Mouse (Mus musculus): ENCODE results near the gene Iqca. TPM values are rescaled to one million over a fixed set of nuclear protein-coding genes. Genes with fewer than 3 reads are reported as not detected.

The Iqca gene
- polyA plus RNA-seq, 1 experiment from 2014 or later: not detected

GRCm38 (mm10) chr1:90177565-90177964 is 24.4 kb upstream of the Iqca start:
- Histone ChIP-seq H3K36me3 (no peaks in the 10 kb centered on the region), H3K9me3 (no peaks in the 10 kb centered on the region), H3K4me1 (replicated peaks) (peaks cover 15% of the 10 kb centered on the region), H3K27ac (replicated peaks) (no peak overlapping the region), H3K4me3 (no peak overlapping the region), H3K27me3 (no peaks in the 10 kb centered on the region), H3K4me2 (no peak overlapping the region), H3K9ac (no peak overlapping the region)
- no peak for ATAC-seq (ENCODE audit: low read depth)

GRCm38 (mm10) chr1:90176223-90176622 is 23.0 kb upstream of the Iqca start:
- peaks cover 15% of the 10 kb centered on the region for H3K4me1 ChIP-seq (replicated peaks)
- H3K9me3 ChIP-seq: no peaks in the 10 kb centered on the region
- no peak overlapping the region for H3K9ac ChIP-seq
- H3K27ac ChIP-seq (replicated peaks): no peak overlapping the region
- H3K27me3 ChIP-seq: no peaks in the 10 kb centered on the region
- no peak for ATAC-seq (ENCODE audit: low read depth)
- H3K4me3 ChIP-seq: no peak overlapping the region
- no peaks in the 10 kb centered on the region for H3K36me3 ChIP-seq
- 73% methylated on average over 7 of the region's 7 CpGs for WGBS
- H3K4me2 ChIP-seq: no peak overlapping the region

GRCm38 (mm10) chr1:90174338-90174737 is 21.1 kb upstream of the Iqca start:
- no peaks in the 10 kb centered on the region for H3K36me3 ChIP-seq
- H3K4me3 ChIP-seq: no peak overlapping the region
- no peak overlapping the region for H3K4me2 ChIP-seq
- H3K9me3 ChIP-seq: no peaks in the 10 kb centered on the region
- WGBS: 46% methylated on average over 8 of the region's 8 CpGs
- ATAC-seq (ENCODE audit: low read depth): no peak
- no peaks in the 10 kb centered on the region for H3K27me3 ChIP-seq
- H3K27ac ChIP-seq (replicated peaks): no peak overlapping the region
- H3K4me1 ChIP-seq (replicated peaks): peaks cover 18% of the 10 kb centered on the region
- H3K9ac ChIP-seq: no peak overlapping the region

GRCm38 (mm10) chr1:90164319-90164718 is 11.1 kb upstream of the Iqca start:
- Histone ChIP-seq H3K36me3 (no peaks in the 10 kb centered on the region), H3K27me3 (no peaks in the 10 kb centered on the region), H3K9me3 (no peaks in the 10 kb centered on the region), H3K4me1 (replicated peaks) (peaks cover 21% of the 10 kb centered on the region), H3K4me3 (no peak overlapping the region), H3K9ac (no peak overlapping the region), H3K27ac (replicated peaks) (peak overlapping the region; percentile 38; the same call in 1 of the 2 replicates), H3K4me2 (no peak overlapping the region)
- 30% methylated on average over 3 of the region's 3 CpGs for WGBS
- ATAC-seq (ENCODE audit: low read depth): peak; percentile 42; the same call in 1 of the 2 replicates

- H3K4me1 ChIP-seq (replicated peaks): peaks cover 19% of the 10 kb centered on the region
- H3K4me3 ChIP-seq: no peak overlapping the region
- no peak for ATAC-seq (ENCODE audit: low read depth)
- H3K27me3 ChIP-seq: no peaks in the 10 kb centered on the region
- no peak overlapping the region for H3K9ac ChIP-seq
- peak overlapping the region; percentile 30; the same call in 1 of the 2 replicates for H3K27ac ChIP-seq (replicated peaks)
- no peaks in the 10 kb centered on the region for H3K9me3 ChIP-seq
- no peak overlapping the region for H3K4me2 ChIP-seq
- H3K36me3 ChIP-seq: no peaks in the 10 kb centered on the region
- 61% methylated on average over 7 of the region's 7 CpGs for WGBS
Observed at GRCm38 (mm10) chr1:90163161-90163560, 10.0 kb upstream of the Iqca start.

- no peak overlapping the region; the same call in 1 of the 2 replicates for H3K27ac ChIP-seq (replicated peaks)
- H3K4me1 ChIP-seq (replicated peaks): peaks cover 19% of the 10 kb centered on the region
- no peak overlapping the region for H3K4me3 ChIP-seq
- no peak for ATAC-seq (ENCODE audit: low read depth)
- no peaks in the 10 kb centered on the region for H3K36me3 ChIP-seq
- H3K4me2 ChIP-seq: no peak overlapping the region
- H3K9me3 ChIP-seq: no peaks in the 10 kb centered on the region
- no peak overlapping the region for H3K9ac ChIP-seq
- no peaks in the 10 kb centered on the region for H3K27me3 ChIP-seq
- 16% methylated on average over 13 of the region's 13 CpGs for WGBS
Observed at GRCm38 (mm10) chr1:90162379-90162857, 9.2 kb upstream of the Iqca start.

- Histone ChIP-seq H3K9ac (no peak overlapping the region), H3K27me3 (no peaks in the 10 kb centered on the region), H3K4me2 (no peak overlapping the region), H3K4me3 (no peak overlapping the region), H3K9me3 (no peaks in the 10 kb centered on the region), H3K4me1 (replicated peaks) (peaks cover 19% of the 10 kb centered on the region), H3K36me3 (no peaks in the 10 kb centered on the region), H3K27ac (replicated peaks) (no peak overlapping the region)
- 78% methylated on average over 6 of the region's 6 CpGs for WGBS
- ATAC-seq (ENCODE audit: low read depth): no peak
Observed at GRCm38 (mm10) chr1:90161623-90162022, 8.4 kb upstream of the Iqca start.

- ATAC-seq (ENCODE audit: low read depth): no peak
- Histone ChIP-seq H3K4me1 (replicated peaks) (peaks cover 19% of the 10 kb centered on the region), H3K4me3 (no peak overlapping the region), H3K9me3 (no peaks in the 10 kb centered on the region), H3K36me3 (no peaks in the 10 kb centered on the region), H3K27ac (replicated peaks) (no peak overlapping the region), H3K9ac (no peak overlapping the region), H3K27me3 (peaks cover 7% of the 10 kb centered on the region; the same call in 1 of the 2 replicates), H3K4me2 (no peak overlapping the region)
- WGBS: 46% methylated on average over 13 of the region's 13 CpGs
Observed at GRCm38 (mm10) chr1:90159927-90160326, 6.7 kb upstream of the Iqca start.

- H3K36me3 ChIP-seq: no peaks in the 10 kb centered on the region
- H3K4me3 ChIP-seq: no peak overlapping the region
- H3K4me1 ChIP-seq (replicated peaks): peaks cover 21% of the 10 kb centered on the region
- H3K27me3 ChIP-seq: peaks cover 7% of the 10 kb centered on the region; the same call in 1 of the 2 replicates
- no peaks in the 10 kb centered on the region for H3K9me3 ChIP-seq
- 60% methylated on average over 7 of the region's 7 CpGs for WGBS
- H3K9ac ChIP-seq: no peak overlapping the region
- ATAC-seq (ENCODE audit: low read depth): no peak
- no peak overlapping the region for H3K4me2 ChIP-seq
- no peak overlapping the region for H3K27ac ChIP-seq (replicated peaks)
Observed at GRCm38 (mm10) chr1:90156589-90156988, 3.4 kb upstream of the Iqca start.

- no peaks in the 10 kb centered on the region for H3K36me3 ChIP-seq
- H3K9ac ChIP-seq: no peak overlapping the region
- H3K4me3 ChIP-seq: 0 out of 2 replicates have a peak overlapping the region, but pooled peaks have one; percentile 20
- ATAC-seq (ENCODE audit: low read depth): peak; percentile 24; the same call in 1 of the 2 replicates
- H3K4me1 ChIP-seq (replicated peaks): peaks cover 21% of the 10 kb centered on the region
- peak overlapping the region; percentile 43 for H3K4me2 ChIP-seq
- 8% methylated on average over 6 of the region's 6 CpGs for WGBS
- peaks cover 6% of the 10 kb centered on the region; the same call in 1 of the 2 replicates for H3K9me3 ChIP-seq
- peak overlapping the region; percentile 19; the same call in 1 of the 2 replicates for H3K27ac ChIP-seq (replicated peaks)
- H3K27me3 ChIP-seq: peaks cover 7% of the 10 kb centered on the region; the same call in 1 of the 2 replicates
Observed at GRCm38 (mm10) chr1:90153787-90154186, 586 bp upstream of the Iqca start.

GRCm38 (mm10) chr1:90139729-90140128 is 13.5 kb downstream of the Iqca start:
- peaks cover 13% of the 10 kb centered on the region for H3K4me1 ChIP-seq (replicated peaks)
- no peaks in the 10 kb centered on the region for H3K27me3 ChIP-seq
- no peak overlapping the region for H3K4me2 ChIP-seq
- WGBS: 82% methylated on average over 8 of the region's 8 CpGs
- H3K9ac ChIP-seq: no peak overlapping the region
- H3K27ac ChIP-seq (replicated peaks): no peak overlapping the region
- H3K36me3 ChIP-seq: no peaks in the 10 kb centered on the region
- H3K9me3 ChIP-seq: no peaks in the 10 kb centered on the region
- no peak overlapping the region for H3K4me3 ChIP-seq
- no peak for ATAC-seq (ENCODE audit: low read depth)

- Histone ChIP-seq H3K9me3 (no peaks in the 10 kb centered on the region), H3K27ac (replicated peaks) (peak overlapping the region; percentile 84), H3K4me2 (peak overlapping the region; percentile 20), H3K27me3 (no peaks in the 10 kb centered on the region), H3K9ac (no peak overlapping the region), H3K36me3 (no peaks in the 10 kb centered on the region), H3K4me3 (no peak overlapping the region), H3K4me1 (replicated peaks) (peaks cover 46% of the 10 kb centered on the region)
- WGBS: 27% methylated on average over 11 of the region's 11 CpGs
- ATAC-seq (ENCODE audit: low read depth): peak; percentile 81
Observed at GRCm38 (mm10) chr1:90132402-90132801, 20.8 kb downstream of the Iqca start.

GRCm38 (mm10) chr1:90131982-90132381 is 21.2 kb downstream of the Iqca start:
- no peaks in the 10 kb centered on the region for H3K27me3 ChIP-seq
- peaks cover 46% of the 10 kb centered on the region for H3K4me1 ChIP-seq (replicated peaks)
- H3K9me3 ChIP-seq: no peaks in the 10 kb centered on the region
- H3K27ac ChIP-seq (replicated peaks): peak overlapping the region; percentile 84
- peak; percentile 64 for ATAC-seq (ENCODE audit: low read depth)
- no peaks in the 10 kb centered on the region for H3K36me3 ChIP-seq
- no peak overlapping the region for H3K9ac ChIP-seq
- no peak overlapping the region for H3K4me3 ChIP-seq
- 47% methylated on average over 7 of the region's 7 CpGs for WGBS
- peak overlapping the region; percentile 20; the same call in 1 of the 2 replicates for H3K4me2 ChIP-seq

All from neural tube, embryonic 13.5 days (tissue).